Mouse (Mus musculus) spleen, postnatal 36 days (tissue): ENCODE data around the gene Ror1.

Experiments
- DNase-seq, 2 experiments: peaks; one replicate each; pipeline ENCODE4 v3.0.0; 2022; ENCODE audit warnings: low spot score in 2 of 2, mixed read lengths in 1 of 2

Gene Ror1

DNA sequence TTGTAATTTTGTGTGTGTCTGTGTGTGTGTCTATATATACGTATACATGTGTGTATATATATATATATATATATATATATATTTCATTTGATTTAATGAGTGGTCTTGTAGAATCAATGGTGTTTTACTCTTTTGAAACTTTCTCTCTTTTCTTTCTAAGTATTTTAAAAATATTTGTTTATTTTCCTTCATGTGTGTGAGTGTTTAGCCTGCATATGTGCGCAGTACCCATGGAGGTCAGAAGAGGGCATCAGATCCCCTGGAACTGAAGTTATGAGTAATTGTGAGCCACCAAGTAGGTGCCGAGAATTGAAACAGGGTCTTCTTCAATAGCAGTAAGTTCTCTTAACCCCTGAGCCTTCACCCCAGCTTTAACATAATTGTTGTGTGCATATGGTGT, 20.8 kb downstream of the Ror1 start:
- no peak for DNase-seq

GRCm38 (mm10) chr4:100118676-100119075, 23.1 kb downstream of the Ror1 start:
- DNase-seq: no peak

DNA sequence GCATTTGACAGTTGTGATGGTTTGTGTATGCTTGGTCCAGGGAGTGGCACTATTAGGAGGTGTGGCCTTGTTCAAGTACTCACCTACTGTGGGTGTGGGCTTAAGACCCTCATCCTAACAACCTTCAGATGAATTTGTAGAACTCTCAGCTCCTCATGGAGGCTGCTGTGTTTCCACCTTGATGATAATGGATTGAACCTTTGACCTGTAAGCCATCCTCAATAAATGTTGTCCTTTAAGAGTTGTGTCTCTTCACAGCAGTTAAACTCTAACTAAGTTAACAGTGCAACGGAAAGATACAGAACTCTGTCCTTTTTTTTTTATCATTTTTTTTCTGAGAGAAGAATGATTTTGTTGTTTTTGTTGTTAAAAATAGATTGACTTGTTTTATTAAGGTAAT, 23.8 kb downstream of the Ror1 start:
- DNase-seq: no peak

DNA sequence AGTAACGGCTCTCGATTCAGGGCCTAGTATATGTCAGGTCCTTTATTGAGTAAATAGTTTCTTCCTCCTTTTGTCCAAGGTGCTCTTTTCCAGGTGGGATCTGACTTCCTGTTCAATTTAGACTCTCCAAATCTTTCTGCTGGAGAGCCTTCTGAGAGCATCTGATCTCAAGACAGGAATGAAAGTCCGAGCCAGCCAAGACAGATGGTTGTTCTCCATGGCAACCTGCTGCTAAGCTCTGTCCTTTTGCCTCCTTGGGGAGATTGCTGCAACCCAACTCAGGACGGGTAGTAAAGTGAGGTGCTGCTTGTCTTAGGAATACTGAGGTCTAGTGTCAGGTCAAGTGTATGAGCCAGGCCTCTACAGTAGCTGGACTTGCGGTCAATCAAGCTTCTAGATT, 25.0 kb downstream of the Ror1 start:
- no peak for DNase-seq

DNA sequence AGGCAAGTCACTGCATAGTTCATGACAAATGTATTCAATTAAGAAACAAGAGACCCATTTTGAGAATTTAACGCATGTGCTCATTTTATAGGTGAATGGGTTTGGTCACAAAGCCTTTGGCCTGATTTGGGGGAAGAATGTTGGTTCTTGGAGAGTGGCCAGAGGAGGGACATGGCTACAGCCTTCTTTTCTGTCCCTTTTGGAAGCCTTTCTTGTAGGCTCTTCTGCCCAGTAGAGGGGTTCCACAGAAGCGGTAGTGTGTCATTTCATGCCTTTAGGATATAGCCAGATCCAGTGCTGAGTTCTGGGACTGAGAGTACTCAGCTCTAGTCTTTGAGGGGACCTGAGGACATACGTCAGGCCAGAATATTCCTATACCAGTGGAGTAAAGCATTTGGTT, 26.8 kb downstream of the Ror1 start:
- no peak for DNase-seq

GRCm38 (mm10) chr4:100123519-100123918, 27.9 kb downstream of the Ror1 start:
- no peak for DNase-seq

DNA sequence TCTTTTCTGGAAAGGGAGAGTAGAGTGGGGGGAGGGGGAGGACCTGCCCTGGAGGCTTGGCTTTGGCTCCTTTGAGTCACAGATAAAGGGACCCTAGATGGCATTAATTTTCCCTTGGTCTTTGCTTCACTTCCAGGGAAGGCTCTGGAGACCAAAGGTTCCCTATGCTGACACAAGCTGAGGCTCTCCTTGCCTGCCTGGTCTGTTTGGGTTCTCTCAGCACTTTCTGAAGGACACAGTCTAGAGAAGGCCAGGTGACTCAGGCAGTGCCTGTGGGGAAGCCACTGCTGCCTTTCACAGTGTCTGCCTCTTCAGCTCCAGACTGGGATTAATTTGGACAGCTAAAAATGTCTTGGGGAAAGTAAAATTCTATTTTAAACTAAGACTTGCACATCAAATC, 28.5 kb downstream of the Ror1 start:
- no peak for DNase-seq

DNA sequence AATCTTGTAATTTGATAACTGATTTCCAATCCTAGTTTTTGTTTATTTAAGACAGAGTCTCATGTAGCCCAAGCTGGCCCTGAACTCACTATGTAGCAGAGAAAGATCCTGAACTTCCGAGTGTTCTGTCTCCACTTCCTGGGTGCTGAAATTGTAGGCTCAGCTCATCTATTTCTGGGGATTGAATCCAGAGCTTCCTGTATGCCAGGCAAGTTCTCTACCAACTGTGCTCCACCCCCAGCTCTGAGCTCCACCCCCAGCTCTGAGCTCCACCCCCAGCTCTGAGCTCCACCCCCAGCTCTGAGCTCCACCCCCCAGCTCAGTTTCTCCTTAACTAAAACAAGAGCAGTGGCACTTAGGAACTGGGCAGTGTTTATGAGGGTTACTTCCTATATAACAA, 29.3 kb downstream of the Ror1 start:
- DNase-seq: no peak

DNA sequence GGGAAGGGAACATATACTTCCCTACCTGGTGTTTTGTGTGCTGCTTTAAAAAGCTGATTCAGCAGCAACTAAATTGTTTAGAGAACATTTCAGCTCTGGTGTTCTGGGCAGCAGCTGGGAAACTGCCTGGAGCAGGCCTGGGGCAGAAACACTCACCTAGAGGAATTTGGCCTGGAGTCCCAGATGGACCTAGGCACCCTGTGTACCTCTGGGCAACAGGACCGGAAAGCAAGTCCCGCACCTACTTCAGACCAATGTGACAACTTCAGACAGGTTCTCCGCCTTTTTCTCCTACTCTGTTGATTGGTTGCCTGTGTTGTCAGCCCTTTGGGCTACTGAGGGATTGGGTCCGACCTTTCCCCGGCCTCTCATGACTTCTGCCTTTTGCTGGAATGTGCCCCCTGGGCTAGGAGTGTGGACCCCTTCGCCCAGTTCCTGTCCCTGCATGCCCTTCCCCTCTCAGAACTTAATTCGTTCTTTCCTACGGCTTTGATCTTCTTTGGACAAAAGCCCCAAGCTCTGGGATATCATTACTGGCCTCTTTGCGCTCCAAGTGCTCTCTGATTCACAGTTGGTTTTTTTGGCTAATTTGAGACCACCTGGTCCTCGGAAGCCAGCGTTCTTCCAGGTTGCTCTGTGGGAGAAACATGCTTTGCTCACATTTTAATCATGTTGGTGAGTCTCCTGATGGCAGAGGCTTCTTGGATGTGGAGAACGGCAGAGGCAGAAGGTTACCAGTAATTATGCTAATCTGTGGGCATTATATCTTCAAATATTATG, 31.1 kb downstream of the Ror1 start:
- no peak for DNase-seq

- no peak for DNase-seq
Measured at GRCm38 (mm10) chr4:100128026-100128922, 32.7 kb downstream of the Ror1 start.

GRCm38 (mm10) chr4:100129201-100129600, 33.6 kb downstream of the Ror1 start:
- no peak for DNase-seq

GRCm38 (mm10) chr4:100130771-100131475, 35.3 kb downstream of the Ror1 start:
- DNase-seq: no peak

DNA sequence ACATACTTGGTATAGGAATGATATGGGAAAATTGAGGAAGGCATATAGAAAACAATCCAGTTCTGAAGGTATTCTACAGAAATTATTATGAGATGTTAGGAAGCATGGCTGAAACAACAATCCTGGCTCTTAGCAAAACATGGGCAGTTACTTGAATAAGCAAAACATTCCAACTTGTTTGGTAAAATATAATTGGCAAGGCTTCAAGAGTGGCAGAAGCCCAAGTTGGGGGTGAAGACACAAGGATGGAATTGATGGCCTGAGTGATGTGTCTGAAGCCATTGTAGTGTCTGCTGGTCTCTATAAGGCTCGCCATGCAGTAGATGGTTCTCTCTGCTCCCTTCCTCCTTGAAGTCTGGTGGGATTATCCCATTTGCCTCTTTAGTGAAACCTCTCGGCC, 35.9 kb downstream of the Ror1 start:
- DNase-seq: no peak

GRCm38 (mm10) chr4:100132261-100132660, 36.7 kb downstream of the Ror1 start:
- DNase-seq: no peak

DNA sequence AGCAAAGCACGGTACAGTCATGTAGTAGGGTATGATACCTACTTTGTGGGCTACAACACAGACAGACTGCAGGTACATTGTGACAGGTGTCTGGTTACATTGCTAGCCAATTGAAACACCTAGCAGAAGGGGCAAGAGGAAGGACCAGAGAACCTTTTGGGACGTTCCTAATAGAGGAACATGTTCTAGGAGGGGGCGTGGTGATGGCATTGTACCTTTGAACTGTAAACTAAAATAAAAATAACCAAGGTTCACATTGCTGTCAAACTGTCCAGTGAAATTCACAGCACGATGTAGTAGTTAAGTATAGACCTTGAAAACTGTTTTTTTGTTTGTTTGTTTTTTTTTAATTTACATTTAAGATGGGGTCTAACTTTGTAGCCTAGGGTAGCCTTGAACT, 40.5 kb downstream of the Ror1 start:
- no peak for DNase-seq

DNA sequence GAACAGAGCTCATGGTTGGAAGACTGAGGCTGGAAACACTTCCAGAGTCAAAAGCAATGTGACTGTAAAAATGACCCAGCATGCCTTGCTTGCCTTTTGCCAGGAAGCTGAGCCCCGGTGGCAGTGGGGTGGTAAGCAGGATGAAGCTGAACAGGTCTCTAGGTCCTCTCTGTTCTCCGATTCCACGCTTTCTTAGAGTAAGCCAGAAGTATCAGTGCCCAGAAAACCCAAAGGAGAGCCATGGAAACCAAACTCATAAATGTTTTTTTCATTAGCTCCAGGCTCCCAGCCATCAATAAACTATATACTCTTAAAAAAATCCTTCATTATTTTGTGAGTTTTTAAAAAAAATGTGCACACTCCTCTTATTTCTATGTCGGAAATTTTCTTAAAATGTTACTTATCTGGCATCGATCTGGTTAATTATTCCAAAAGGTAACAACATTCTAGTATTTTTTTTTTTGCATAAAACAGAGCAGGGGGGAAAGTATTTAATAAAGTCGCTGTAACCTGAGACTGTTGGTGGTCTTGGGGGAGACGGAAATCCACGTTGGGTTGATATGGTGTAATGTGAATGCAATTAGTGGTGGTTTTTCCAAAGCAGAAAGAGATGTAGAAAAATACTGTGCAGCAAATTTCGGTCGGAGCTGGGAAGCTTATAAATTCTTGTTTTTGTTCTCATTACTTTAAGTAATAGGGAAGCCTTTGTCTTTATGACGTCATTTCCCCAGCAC, 41.7 kb downstream of the Ror1 start:
- no peak for DNase-seq

DNA sequence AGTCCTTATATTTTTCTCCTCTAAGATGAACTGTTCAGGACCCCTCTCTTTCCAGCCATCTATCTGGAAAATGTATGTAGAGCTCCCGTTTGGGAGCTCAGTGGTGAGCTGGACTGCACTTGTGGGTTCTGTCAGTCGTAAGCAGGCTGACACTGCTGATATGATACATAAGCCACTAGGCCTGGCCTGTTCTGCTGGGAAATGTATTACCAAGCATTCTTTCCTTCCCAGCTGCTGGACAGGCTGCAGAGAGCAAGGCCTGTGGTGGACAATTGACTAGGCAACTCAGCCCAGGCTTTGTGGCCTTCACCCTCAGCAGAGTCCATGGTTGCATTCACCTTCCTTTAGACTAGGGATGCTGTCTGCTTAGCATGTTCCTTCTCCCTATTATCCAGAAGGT, 46.0 kb downstream of the Ror1 start:
- DNase-seq: no peak

- DNase-seq: no peak
Measured at GRCm38 (mm10) chr4:100144744-100145143, 49.2 kb downstream of the Ror1 start.

GRCm38 (mm10) chr4:100150797-100151196, 55.2 kb downstream of the Ror1 start:
- DNase-seq: no peak

- no peak for DNase-seq
Measured at GRCm38 (mm10) chr4:100154560-100155130, 59.1 kb downstream of the Ror1 start.

- DNase-seq: no peak
Measured at GRCm38 (mm10) chr4:100155731-100156130, 60.1 kb downstream of the Ror1 start.
